Mouse (Mus musculus): ENCODE measurements around the gene Nop9. TPM values are rescaled to one million over a fixed set of nuclear protein-coding genes. Genes with fewer than 3 reads are reported as not detected.

Nop9 gene
- total RNA-seq, 2 experiments from 2014 or later, result 10.5 to 12.5 TPM

GRCm38 (mm10) chr14:55793946-55794345 is 48.5 kb downstream of the Nop9 start:
- intact Hi-C loops (cut with DNase I), result no loop called here
- no peak for DNase-seq (ENCODE audit: low spot score in 2 of 2)

GRCm38 (mm10) chr14:55795380-55796163 is 50.1 kb downstream of the Nop9 start:
- DNase-seq (ENCODE audit: low spot score in 2 of 2), result no peak
- intact Hi-C loops (cut with DNase I), result no loop called here

Other genes with a start within 250 kb of the Nop9 start
- gene Cpne6, start 235.2 kb upstream of the Nop9 start, total RNA-seq (2021), result 100 to 1,000 TPM; 163 to 211 TPM
- under 1 TPM; 0.44 to 0.77 TPM for gene Nrl, start 220.7 kb upstream of the Nop9 start, total RNA-seq (2021)
- gene Pck2, start 205.4 kb upstream of the Nop9 start, total RNA-seq (2021), result 10 to 100 TPM; 24.8 to 28.9 TPM
- gene Dcaf11, start 185.7 kb upstream of the Nop9 start, total RNA-seq (2021), result 10 to 100 TPM; 76.9 to 82.1 TPM
- 1 to 10 TPM in 1 of 2 experiments, not detected in 1; 1.0 TPM for gene A730061H03Rik, start 185.3 kb upstream of the Nop9 start, total RNA-seq (2021)
- gene Fitm1, start 170.1 kb upstream of the Nop9 start, total RNA-seq (2021), result not detected
- gene Psme1, start 167.6 kb upstream of the Nop9 start, total RNA-seq (2021), result 10 to 100 TPM; 41.9 to 50.1 TPM
- 10 to 100 TPM; 49.0 to 52.7 TPM for gene Emc9, start 160.4 kb upstream of the Nop9 start, total RNA-seq (2021)
- gene Psme2, start 154.6 kb upstream of the Nop9 start, total RNA-seq (2021), result 10 to 100 TPM; 42.3 to 45.4 TPM
- gene Rnf31, start 154.0 kb upstream of the Nop9 start, total RNA-seq (2021), result 10 to 100 TPM; 30.4 to 33.5 TPM
- gene Irf9, start 142.1 kb upstream of the Nop9 start, total RNA-seq (2021), result 10 to 100 TPM in 1 of 2 experiments, 1 to 10 TPM in 1; 9.1 to 11.6 TPM
- 1 to 10 TPM; 1.6 to 4.4 TPM for gene Rec8, start 127.7 kb upstream of the Nop9 start, total RNA-seq (2021)
- gene Ipo4, start 109.7 kb upstream of the Nop9 start, total RNA-seq (2021), result 100 to 1,000 TPM; 112 to 122 TPM
- gene Gm49378, start 107.8 kb upstream of the Nop9 start, total RNA-seq (2021), result 1 to 10 TPM in 1 of 2 experiments, under 1 TPM in 1; 0.84 to 4.9 TPM
- 10 to 100 TPM; 39.0 to 41.9 TPM for gene Tm9sf1, start 101.9 kb upstream of the Nop9 start, total RNA-seq (2021)
- gene Tssk4, start 95.5 kb upstream of the Nop9 start, total RNA-seq (2021), result 1 to 10 TPM in 1 of 2 experiments, under 1 TPM in 1; 0.49 to 1.6 TPM
- gene Mdp1, start 85.2 kb upstream of the Nop9 start, total RNA-seq (2021), result 10 to 100 TPM; 39.1 to 41.7 TPM
- gene Gmpr2, start 73.8 kb upstream of the Nop9 start, total RNA-seq (2021), result 10 to 100 TPM; 20.6 to 24.9 TPM
- gene Nedd8, start 73.6 kb upstream of the Nop9 start, total RNA-seq (2021), result 100 to 1,000 TPM; 310 to 333 TPM
- gene Tinf2, start 63.9 kb upstream of the Nop9 start, total RNA-seq (2021), result 10 to 100 TPM; 15.2 to 16.9 TPM
- not detected for gene Tgm1, start 31.8 kb upstream of the Nop9 start, total RNA-seq (2021)
- 10 to 100 TPM; 50.6 to 50.9 TPM for gene Rabggta, start 23.4 kb upstream of the Nop9 start, total RNA-seq (2021)
- gene Dhrs1, start within 50 bp of the Nop9 start, total RNA-seq (2021), result 10 to 100 TPM; 78.5 to 83.9 TPM
- gene Cideb, start 12.8 kb downstream of the Nop9 start, total RNA-seq (2021), result 1 to 10 TPM; 2.5 to 3.0 TPM
- gene Ltb4r2, start 15.7 kb downstream of the Nop9 start, total RNA-seq (2021), result under 1 TPM; 0.20 to 0.67 TPM
- gene Ltb4r1, start 20.3 kb downstream of the Nop9 start, total RNA-seq (2021), result under 1 TPM; 0.29 to 0.59 TPM
- 1 to 10 TPM; 3.8 to 8.0 TPM for gene Adcy4, start 38.4 kb downstream of the Nop9 start, total RNA-seq (2021)
- under 1 TPM in 1 of 2 experiments, not detected in 1; 0.89 TPM for gene Ripk3, start 43.2 kb downstream of the Nop9 start, total RNA-seq (2021)
- gene Nfatc4, start 77.5 kb downstream of the Nop9 start, total RNA-seq (2021), result 1 to 10 TPM; 1.8 TPM
- 1 to 10 TPM; 7.9 to 9.5 TPM for gene Nynrin, start 108.3 kb downstream of the Nop9 start, total RNA-seq (2021)
- gene Cbln3, start 138.7 kb downstream of the Nop9 start, total RNA-seq (2021), result under 1 TPM; 0.29 to 0.49 TPM
- gene Khnyn, start 139.3 kb downstream of the Nop9 start, total RNA-seq (2021), result 10 to 100 TPM; 11.4 to 12.7 TPM
- 100 to 1,000 TPM in 1 of 2 experiments, 10 to 100 TPM in 1; 89.7 to 104 TPM for gene Sdr39u1, start 154.6 kb downstream of the Nop9 start, total RNA-seq (2021)
- not detected for gene Cma1, start 199.0 kb downstream of the Nop9 start, total RNA-seq (2021)
- not detected for gene Cma2, start 205.3 kb downstream of the Nop9 start, total RNA-seq (2021)